Mouse (Mus musculus) myocyte (in vitro differentiated cells): ENCODE measurements around the gene Emsy.

Experiments used
- MAX ChIP-seq: IDR thresholded peaks from one replicate; pipeline ENCODE4 v1.6.1; 2011; ENCODE audit warnings: low read depth, mild to moderate bottlenecking, control low read depth
- MYOD1 ChIP-seq, 3 experiments: IDR thresholded peaks; one replicate each; pipeline ENCODE4 v1.6.1; 2011; ENCODE audit warnings: control low read depth in 2 of 3, low read depth in 2 of 3, mild to moderate bottlenecking in 2 of 3, moderate library complexity in 1 of 3; ENCODE audit not compliant: insufficient read length in 2 of 3, control insufficient read depth in 1 of 3
- MYOG ChIP-seq, 3 experiments: IDR thresholded peaks; one replicate each; pipeline ENCODE4 v1.6.1; 2011; ENCODE audit warnings: control low read depth in 2 of 3, low read depth in 2 of 3, mild to moderate bottlenecking in 2 of 3; ENCODE audit not compliant: insufficient read length in 2 of 3, control insufficient read depth in 1 of 3, insufficient read depth in 1 of 3
- POLR2A ChIP-seq: IDR thresholded peaks from one replicate; pipeline ENCODE4 v1.6.1; 2011; ENCODE audit warnings: low read depth, mild to moderate bottlenecking, control low read depth, moderate library complexity; ENCODE audit not compliant: insufficient read length
- TCF12 ChIP-seq: IDR thresholded peaks from one replicate; pipeline ENCODE4 v1.6.1; 2011; ENCODE audit warnings: mild to moderate bottlenecking, control low read depth; ENCODE audit not compliant: poor library complexity, insufficient read depth, severe bottlenecking

- no peak for TF ChIP-seq MYOG (IDR thresholded peaks at IDR 0.05; ENCODE audit: control insufficient read depth in 1 of 3, insufficient read depth in 1 of 3, insufficient read length in 2 of 3, low read depth in 2 of 3)
- no peak for TF ChIP-seq MYOD1 (IDR thresholded peaks at IDR 0.05; ENCODE audit: control insufficient read depth in 1 of 3, insufficient read length in 2 of 3, low read depth in 2 of 3)
- no peak for TF ChIP-seq TCF12
- no peak for TF ChIP-seq MAX
- no peak for TF ChIP-seq POLR2A
These were observed 46.8 kb upstream of the Emsy start for GRCm38 (mm10) chr7:98703365-98703881.
